Mouse (Mus musculus): Measurements from ENCODE around the gene Ube2k.

Gene Ube2k

DNA sequence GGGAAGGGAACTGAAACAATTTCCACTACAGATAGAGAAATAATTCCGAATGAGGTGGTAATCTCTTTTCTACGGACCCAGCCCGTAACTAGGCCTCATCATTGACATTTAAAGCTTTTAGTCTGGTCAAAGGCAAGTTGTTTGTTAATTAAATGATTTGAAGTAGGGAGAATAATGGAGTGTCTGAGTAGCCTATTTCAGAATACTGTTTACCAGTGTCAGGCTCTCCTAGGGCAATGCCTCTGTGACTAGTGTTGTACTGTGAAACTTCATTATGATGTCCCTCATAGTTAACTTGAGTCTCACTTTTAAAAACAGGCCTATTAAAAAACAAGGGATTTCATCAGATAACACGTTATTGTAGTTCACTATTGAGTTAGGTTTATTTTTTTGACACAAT, 1.1 kb downstream of the Ube2k start:
- no peak for DNase-seq (ENCODE audit: low read depth)

GRCm38 (mm10) chr5:65538829-65539228, 1.8 kb downstream of the Ube2k start:
- peak; percentile 55 for DNase-seq (ENCODE audit: low read depth)

DNA sequence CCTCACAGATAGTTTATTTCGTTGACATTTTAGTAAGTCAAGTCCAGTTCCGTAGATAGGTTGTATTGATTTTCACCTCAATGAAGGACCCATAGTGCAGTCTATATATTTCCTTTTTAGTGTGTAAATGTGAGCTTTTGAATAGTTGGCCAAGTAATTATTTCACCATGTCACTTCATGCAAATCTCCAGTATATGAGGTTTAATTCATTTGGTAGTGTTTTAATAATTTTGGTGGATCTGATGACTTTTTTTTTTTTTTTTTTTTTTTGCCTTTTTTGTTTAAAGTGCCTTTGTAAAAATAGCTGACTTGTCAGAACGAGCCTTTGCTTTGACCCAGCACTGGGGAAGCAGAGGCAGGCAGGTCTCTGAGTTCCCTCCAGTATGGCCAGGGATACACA, 2.8 kb downstream of the Ube2k start:
- no peak for DNase-seq (ENCODE audit: low read depth)

- DNase-seq (ENCODE audit: low read depth) = no peak
Measured at GRCm38 (mm10) chr5:65541889-65542288, 4.9 kb downstream of the Ube2k start.

GRCm38 (mm10) chr5:65543491-65543890, 6.5 kb downstream of the Ube2k start:
- DNase-seq (ENCODE audit: low read depth) = no peak

GRCm38 (mm10) chr5:65544616-65545015, 7.6 kb downstream of the Ube2k start:
- DNase-seq (ENCODE audit: low read depth) = no peak

DNA sequence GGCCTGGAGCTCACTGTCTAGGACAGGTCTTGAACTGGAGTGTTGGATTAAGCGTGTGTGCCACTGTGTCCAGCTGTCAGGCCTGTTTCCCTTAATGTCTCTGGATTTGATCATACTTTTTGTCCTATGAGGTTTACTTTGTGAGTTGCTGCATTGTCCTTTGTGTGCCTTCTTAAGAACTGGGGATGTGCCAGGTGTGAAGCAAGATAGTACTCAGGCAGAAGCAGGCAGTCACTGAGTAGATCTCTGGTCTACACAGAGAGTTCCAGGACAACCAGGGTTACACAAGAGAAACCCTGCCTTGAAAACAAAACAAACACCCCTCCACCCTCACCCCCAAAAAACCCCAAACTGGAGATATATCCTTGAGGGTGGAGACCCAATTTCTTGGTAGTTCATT, 12.6 kb downstream of the Ube2k start:
- no peak for DNase-seq (ENCODE audit: low read depth)

DNA sequence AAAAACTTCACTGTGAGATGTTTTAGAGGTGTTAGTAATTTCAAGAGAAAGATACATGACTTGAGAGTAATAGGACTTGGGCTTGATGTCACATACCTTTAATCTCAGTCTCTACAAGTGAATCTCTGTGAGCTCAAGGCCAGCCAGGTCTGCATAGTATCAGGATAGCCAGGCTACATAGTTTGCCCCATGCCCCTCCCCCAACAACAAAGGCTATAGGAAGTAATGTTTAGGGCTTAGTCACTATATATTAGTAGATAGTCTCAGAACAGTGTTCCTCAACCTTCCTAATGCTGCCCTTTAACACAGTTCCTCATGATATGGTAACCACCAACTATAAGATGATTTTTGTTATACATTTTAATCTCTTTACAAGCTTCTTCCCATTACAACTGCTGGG, 20.1 kb downstream of the Ube2k start:
- peak; percentile 40 for DNase-seq (ENCODE audit: low read depth)

GRCm38 (mm10) chr5:65561125-65561893, 24.3 kb downstream of the Ube2k start:
- DNase-seq (ENCODE audit: low read depth) = no peak

DNA sequence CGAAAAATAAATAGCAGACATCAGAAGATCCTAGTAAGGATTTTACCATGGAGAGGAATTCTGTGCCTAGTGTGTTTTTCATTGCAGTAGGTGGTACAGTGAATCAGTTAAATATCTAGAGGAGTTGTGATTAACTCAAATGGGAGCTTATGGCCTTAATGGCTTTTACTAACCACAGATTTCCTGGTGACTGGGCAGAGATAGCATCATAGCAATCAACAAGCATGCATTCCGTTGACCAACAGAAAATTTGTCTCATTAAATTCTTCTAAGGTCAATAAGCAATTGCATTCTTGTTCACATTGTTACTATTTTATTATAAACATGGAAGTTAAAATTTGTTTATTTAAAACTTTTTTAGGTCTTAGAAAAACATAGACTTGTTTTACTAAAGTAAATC, 28.5 kb downstream of the Ube2k start:
- DNase-seq (ENCODE audit: low read depth) = peak; percentile 70

DNA sequence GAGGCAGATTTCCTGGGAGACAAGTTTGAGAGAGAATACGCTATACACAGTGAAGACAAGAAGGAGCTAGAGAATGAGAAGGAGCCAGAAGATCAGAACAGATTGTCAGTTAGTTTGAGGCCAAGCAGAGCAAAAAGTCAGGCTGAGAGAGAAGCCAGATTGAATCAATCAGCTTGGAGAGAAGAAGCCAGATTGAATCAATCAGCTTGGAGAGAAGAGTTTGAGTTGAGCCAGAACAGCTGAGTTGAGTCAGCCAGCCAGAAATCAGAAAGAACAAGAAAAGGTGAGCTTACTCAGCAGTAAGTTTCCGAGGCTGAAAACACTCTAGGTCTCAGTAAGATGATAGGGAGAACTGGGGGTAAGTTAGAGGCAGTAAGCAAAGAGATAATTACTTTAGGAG, 37.8 kb downstream of the Ube2k start:
- DNase-seq (ENCODE audit: low read depth) = no peak

GRCm38 (mm10) chr5:65575896-65576295, 38.9 kb downstream of the Ube2k start:
- DNase-seq (ENCODE audit: low read depth) = no peak

DNA sequence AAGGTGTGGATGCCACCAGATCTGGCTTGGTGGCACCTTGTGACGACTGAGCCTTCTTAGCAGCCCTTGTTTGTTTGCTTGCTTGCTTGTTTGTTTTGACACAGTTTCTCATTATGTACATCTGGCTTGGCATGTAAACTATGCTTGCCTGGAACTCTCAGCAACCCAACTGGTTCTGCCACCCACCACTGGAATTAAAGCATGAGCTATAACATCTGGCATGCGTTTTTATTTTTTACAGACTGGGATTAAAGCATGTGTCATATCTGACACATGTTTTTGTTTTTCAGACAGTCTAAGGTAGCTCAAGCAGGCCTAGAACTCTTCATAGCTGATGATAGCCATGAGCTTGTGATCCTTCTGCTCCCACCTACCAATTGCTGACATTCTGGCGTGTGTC, 41.5 kb downstream of the Ube2k start:
- DNase-seq (ENCODE audit: low read depth) = no peak

DNA sequence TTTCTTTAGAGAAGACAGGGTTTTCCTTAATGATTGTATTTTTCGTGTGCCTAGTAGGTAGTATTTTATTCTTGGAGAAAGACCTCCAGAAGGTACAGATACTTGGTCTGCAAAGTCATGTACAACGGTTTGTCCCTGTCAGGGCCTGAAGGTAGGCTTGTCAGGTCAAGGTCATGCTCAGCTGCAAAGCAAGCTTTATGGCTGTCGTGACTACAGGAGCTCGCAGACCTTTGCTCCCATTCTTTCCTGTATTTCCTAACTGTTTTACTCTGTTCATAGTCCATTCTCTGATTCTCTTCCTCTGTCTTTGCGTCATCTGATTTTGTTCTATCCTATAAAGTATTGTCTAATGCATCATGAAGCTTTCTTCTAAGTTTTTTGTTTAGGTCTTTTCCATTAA, 49.3 kb downstream of the Ube2k start:
- no peak for DNase-seq (ENCODE audit: low read depth)

- DNase-seq (ENCODE audit: low read depth) = peak; percentile 53
Measured at GRCm38 (mm10) chr5:65590199-65590598, 53.2 kb downstream of the Ube2k start.

DNA sequence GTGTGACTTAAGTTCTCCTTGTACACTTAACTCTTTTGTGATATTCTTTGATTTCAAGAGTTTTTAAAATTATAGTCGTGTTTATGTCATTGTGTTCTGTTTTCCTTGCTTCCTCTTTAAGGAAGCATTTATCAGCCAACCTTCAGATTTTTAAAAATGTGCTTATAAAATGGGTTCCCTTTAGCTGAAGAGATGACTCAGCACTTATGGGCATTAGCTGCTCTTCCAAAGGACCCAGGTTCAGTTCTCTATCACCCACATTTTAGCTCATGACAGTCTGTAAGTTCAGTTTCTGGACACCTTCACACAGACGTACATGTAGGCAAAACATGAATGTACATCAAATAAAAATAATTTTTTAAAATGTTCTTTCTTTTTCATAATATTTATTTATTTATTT, 55.4 kb downstream of the Ube2k start:
- DNase-seq (ENCODE audit: low read depth) = no peak

GRCm38 (mm10) chr5:65599681-65600080, 62.6 kb downstream of the Ube2k start:
- no peak for DNase-seq (ENCODE audit: low read depth)

DNA sequence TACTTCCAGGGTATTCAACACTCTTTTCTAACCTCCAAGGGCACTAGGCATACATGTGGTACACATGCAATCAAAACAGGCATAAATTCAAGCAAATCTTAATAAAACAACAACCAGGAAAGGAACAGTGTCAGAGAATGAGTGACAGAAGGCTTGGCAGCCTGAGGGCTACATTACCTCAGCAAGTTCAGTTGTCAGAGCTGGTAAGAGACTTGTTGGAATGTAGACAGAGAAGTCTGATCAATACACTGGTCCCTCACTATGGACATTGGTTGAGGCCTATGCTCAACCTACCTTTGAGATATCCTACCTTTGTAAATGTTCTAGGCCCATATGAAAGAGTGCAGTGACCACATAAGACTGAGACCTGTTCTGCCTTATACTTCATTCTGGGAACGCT, 69.8 kb downstream of the Ube2k start:
- no peak for DNase-seq (ENCODE audit: low read depth)

- no peak for DNase-seq (ENCODE audit: low read depth)
Measured at GRCm38 (mm10) chr5:65609769-65610168, 72.7 kb downstream of the Ube2k start.

GRCm38 (mm10) chr5:65610541-65610940, 73.5 kb downstream of the Ube2k start:
- DNase-seq (ENCODE audit: low read depth) = no peak

DNA sequence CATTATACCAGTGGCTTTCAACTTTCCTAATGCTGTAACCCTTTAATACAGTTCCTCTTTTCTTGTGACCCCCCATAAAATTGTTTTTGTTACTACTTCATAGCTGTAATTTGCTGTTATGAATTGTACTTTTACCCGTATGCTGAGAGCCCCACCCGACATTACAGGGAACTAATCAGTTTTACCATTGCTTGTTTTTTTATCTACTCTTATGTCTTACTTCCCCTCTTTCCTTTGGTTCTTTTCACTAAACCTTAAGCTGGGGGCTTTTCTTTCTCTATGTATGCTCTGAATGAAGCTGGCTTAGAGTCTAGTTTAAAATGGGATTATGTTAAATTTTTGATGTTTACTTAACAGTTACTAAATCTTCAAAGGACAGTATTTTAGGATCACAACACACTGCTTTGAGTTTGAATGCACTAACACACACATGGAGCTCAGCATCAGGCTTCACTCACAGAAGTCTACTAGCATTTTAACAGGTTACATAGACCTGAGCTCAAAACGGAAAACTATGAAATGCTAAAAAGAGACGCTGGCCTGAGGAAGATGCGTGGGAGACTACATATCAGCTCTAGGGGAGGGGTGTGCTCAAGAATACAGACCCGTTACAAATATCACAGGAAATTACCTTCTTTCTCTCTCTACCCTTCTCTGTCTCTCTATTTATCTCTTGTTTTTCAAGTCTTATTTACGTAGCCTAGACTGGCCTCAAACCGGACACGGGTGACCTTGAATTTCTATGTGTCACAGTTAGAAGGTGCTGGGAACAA, 76.3 kb downstream of the Ube2k start:
- peak; percentile 21 for DNase-seq (ENCODE audit: low read depth)

DNA sequence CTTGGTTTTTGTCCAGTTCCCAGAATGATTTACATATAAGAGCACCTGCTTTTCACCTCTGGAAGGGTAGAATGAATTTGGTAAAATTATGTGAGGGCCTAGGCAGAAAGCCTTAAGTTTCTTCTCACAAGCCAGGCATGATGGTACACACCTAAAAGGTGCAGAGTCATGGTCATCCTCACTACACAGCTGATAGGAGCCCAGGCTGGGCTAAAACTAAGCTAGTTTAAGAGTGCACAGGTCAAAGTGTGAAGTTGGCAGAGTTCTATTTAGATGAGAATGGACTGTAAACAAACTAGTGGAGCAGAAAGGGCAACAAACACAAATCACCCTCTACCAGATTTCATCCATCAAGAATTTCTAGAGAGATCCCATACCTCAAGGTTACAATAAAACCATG, 87.3 kb downstream of the Ube2k start:
- no peak for DNase-seq (ENCODE audit: low read depth)

DNA sequence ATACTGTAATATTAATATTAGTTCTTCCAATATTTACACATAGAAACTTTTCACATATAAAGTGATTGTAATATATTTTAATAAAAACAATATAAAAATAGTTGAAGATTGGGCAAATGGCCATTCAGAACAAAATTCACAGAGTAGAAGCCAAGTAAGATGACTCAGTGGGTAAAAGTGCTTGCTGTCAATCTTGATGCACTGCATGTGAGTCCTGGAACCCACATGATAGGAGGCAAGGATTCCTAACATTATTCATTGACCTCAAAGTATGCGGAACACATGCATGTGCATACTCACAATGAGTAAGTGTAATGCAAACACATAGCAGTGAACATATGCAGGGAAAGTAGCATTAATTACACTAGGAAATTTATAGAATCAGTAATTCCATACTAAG, 101.9 kb downstream of the Ube2k start:
- no peak for DNase-seq (ENCODE audit: low read depth)

Data from 416B (cell line).